Mouse (Mus musculus) layer of hippocampus, postnatal 25 days (tissue): Measurements from ENCODE around the gene Dcaf8. TPM values are rescaled to one million over a fixed set of nuclear protein-coding genes. Genes with fewer than 3 reads are reported as not detected.
"Not testable (repeated sequence)": the region's sequence is repeated elsewhere in the genome, so short reads cannot be mapped to it uniquely, and the experiment has no call there.

Experiments used
- DNase-seq, 2 experiments: peaks; one replicate each; pipeline ENCODE4 v3.0.0; 2022; ENCODE audit warnings: mixed read lengths in 2 of 2, low spot score in 1 of 2; ENCODE audit errors: extremely low spot score in 1 of 2
- total RNA-seq, 2 experiments: library from RNA; stranded (reverse); gene quantifications; 2 replicates each; pipeline ENCODE4 v1.2.3; 2021

Gene Dcaf8
- total RNA-seq, 2 experiments from 2014 or later, result 107 to 115 TPM

DNA sequence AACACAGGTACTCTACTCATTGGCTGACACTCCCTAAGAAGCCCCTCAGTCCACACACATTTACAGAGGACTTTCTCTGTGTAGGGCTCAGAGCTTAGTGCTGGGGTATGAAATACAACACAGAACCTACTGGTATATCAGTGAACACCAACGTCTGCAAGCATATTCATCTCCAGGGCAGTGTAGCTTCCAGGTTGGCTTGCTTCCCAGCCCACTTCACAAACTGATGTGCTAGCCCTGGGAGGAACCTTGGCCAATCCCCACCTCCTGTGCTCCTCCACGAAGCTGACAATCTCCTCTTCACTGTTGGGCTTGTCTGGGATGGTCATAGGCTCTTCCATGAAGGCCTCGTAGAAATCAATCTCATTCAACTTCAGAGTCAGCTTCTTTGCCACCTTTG lies 66.9 kb downstream of the Dcaf8 start:
- no peak for DNase-seq

- DNase-seq, result peak; percentile 96
Observed at GRCm38 (mm10) chr1:172217148-172217547, 69.3 kb downstream of the Dcaf8 start.

- no peak for DNase-seq
Observed at GRCm38 (mm10) chr1:172218164-172218910, 70.5 kb downstream of the Dcaf8 start.

DNA sequence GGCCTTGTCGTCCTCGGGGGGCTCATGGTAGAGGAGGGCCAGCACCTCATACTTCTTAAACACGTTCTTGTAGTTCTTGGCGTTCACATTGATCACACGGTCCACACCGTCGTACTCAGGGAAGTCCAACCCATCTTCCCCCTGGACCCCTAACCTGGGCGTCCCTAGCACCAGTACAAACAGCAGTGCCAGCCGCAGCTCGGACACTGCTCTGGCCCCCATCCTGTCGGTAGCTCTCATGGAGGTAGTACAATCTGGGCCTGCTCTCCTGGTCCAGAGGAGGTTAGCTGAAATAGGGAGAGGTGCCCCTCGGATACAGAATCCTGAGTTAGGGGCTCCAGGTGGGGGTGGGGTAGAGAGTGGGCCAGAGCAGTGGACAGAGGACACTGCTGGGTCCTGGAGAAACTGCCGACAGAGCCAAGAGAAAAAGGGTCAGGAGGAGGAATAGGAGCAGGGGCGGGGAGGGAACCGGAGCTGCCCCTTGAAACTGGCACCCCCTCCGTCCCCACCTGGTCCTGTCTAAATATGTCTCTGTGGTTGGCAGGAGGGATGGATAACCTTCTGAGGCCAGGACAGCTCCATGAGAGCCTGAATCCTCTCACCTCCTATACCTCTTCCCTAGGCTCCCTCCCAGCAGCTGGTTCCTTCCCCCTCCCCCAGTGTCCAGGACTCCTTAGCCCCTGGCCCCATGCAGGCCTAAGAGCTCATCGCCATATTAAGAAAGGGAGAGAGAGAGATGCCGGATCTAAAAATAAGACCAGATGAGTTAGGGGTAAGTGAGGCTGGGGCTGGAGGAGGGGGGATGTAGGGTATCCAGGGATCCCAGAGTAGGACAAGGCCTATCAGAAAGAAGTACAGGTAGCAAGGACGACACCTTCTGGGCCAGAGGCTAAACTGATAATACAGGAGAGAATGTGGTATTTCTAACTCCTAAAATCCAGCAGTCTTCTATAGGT lies 71.8 kb downstream of the Dcaf8 start, which contains the start of gene Casq1:
TSS of gene Casq1 (minus strand) at position 418 of the 956 bp plus-strand sequence.
- no peak for DNase-seq

DNA sequence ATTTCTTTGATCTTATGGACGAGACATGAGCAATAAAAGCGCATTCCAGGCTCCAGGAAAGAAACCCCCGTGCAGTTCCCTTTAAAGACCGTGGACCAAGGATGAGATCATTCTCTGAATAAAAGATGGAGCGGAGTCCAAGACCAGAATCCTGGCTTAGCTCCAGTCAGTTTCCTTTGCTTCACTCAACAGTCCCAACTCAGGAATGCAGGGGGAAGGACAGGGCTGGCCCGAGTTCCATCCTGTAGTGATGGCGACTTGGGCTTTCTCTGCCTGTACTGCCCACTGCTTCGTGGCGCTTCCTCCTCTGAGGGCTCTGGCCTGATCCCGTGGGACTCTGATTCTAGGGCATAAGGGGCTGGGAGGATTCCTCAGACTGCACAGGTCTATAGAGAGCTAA lies 72.5 kb downstream of the Dcaf8 start:
- DNase-seq, result no peak

DNA sequence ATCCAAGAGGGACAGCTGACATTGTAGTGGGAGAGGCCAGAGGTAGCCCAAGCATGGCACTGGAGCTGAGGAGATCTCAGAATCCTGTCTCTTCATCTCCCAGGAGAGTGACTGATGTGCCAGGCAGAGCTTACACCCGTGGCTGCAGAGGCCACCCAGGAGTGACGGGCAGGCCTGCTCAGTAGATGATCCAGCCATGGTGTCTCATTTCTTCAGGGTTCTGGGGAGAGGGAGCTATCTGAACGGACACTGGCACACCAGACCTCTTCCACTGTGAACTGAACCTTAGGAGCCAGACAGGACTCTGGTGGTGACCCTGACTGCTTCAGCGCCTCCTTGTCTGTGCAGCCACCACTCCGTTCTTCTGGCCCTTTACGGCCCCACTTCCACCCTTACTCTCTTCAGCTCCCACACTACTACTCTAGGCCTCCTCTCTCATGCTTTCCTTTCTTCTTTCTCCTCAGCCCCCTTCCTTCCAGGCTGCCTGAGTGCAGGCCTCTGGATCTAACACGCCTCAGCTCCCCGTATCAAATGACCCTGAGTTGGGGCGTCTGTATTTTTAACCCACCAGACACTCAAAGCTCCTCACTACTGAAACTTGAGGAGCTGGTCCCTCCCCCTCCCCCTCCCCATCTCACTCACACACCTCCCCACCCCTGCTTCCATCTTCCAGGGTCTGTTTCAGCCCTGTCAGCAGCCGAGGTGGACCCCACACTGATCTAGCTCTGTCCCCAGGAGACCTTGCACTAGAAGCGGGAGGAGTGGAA lies 73.6 kb downstream of the Dcaf8 start:
- DNase-seq, result no peak

DNA sequence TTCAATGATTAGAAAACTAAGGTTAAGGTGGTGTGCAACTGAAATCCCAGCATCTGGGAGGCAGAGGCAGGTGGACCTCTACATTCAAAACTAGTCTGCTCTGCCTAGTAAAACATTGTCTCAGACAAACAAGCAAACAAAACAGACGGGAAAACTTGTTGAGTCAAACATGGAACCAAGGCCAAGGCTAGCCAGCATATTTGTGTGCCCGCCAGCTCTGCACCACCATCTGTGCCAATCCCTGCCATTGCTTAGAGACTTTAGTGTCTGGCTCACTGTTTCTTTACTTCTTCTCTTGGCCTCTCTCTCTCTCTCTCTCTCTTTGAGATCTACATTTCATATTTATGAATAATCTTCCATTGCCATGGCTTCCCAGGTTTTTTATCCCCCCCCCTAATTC lies 80.3 kb downstream of the Dcaf8 start:
- DNase-seq, result no peak

GRCm38 (mm10) chr1:172229215-172229614 lies 81.3 kb downstream of the Dcaf8 start:
- no peak for DNase-seq

DNA sequence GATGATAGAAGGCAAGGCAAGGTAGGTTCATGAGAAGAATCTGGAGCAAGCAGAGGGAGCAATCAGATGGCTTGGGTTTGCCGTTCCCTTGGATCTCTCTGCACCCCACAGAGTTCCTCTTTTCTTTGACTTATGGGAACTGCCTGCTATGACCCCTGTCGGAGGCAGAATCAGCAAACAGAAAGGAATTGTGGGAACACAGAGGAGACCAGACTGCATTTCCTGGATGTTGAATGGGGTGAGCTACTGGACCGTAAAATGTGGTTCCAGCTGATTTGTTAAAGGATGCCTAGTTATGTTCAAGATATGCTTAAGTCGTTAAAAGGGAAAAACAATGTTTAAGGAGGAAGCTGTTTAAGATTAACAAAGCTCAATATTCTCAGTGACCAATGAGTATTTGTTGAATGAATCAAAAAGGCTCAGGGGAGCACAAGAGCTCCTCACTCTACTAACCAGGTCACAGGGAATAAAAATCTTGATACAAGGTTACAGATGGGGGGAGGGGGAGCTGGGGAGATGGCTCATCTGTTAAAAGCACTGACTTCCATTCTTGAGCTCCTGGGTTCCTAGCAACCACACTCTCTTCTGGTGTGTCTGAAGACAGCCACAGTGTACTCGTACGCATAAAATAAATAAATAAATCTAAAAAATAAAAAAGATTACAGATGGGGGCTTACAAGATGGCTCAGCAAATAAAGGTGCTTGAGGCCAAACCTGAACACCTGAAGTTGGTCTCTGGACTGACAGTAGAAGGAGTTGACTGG lies 93.2 kb downstream of the Dcaf8 start:
- no peak for DNase-seq

DNA sequence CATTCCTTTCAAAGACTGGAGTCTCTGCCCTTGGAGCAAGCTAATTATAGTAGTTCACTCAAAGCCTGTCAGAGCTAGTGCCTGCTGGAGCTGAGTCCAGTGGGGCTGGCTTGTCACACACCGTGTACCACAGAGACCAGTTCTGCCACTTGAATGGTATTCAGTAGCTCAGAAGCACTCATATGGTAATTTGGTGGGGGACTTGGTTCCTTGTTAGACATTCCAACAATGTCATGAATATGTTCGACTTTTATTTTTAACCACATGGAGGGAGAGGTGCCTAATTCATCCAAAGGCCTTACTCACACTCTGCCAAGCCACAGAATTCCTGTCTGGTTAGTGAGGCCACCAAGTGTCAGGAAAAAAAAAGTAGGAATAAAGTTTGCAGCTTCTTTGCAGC lies 94.5 kb downstream of the Dcaf8 start:
- DNase-seq, result no peak

DNA sequence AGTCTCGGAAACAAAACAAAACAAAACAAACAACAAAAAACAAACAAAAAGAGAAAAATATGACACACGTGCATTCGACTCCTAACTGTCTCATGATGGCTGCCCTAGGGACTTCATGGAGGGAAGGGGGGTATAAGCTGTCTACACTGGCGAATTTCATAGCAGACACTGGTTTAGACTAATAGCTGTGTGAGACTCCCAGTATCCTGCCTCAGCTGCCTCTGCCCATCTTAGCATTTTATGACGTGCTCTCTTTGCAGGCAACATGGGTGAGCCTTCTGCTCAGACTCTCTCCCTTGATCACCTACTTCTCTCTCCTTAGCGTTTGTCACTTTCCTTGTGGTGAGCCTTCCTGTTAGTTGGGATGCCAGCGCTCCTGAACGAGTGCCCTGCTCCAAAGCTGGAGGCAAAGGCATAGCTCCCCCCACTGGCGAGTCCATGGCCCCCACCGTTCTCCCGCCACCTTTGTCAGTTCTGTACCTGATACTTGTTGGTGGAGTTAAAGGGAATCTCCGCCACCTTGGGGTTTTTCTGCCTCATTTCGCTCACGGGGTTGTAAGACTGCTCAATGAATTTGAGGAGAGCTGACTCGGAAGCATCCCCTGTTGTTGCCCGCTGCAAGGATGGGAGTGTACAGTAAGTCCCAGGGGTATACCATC lies 95.8 kb downstream of the Dcaf8 start:
- DNase-seq, result peak in 1 of 2 experiments; percentile 27

DNA sequence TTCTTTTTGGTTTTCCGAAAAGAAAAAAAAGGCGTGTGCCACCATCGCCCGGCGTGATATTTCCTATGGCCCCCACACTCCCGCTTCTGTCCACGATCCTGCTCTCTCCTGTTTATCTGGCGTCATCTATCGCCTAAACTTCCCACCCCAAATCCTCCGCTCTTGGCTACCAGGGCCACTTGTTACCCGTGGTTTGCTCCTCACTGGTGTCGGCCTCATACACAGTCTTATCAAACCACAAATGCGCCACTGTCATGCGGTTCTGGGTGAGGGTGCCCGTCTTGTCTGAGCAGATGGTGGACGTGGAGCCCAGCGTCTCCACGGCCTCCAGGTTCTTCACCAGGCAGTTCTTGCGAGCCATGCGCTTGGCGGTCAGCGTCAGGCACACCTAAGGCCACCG lies 96.8 kb downstream of the Dcaf8 start:
- DNase-seq, result not testable (repeated sequence)

Other genes with a start within 250 kb of the Dcaf8 start
- gene Slamf6, start 230.6 kb upstream of the Dcaf8 start, total RNA-seq, result not detected
- 10 to 100 TPM; 15.9 to 18.3 TPM for gene Vangl2, start 119.6 kb upstream of the Dcaf8 start, total RNA-seq
- 1 to 10 TPM; 1.3 to 1.6 TPM for gene Nhlh1, start 90.5 kb upstream of the Dcaf8 start, total RNA-seq
- 100 to 1,000 TPM; 148 to 149 TPM for gene Copa, start 65.6 kb upstream of the Dcaf8 start, total RNA-seq
- 10 to 100 TPM; 59.5 to 63.2 TPM for gene Ncstn, start 65.3 kb upstream of the Dcaf8 start, total RNA-seq
- gene Pex19, start 21.3 kb upstream of the Dcaf8 start, total RNA-seq, result 100 to 1,000 TPM in 1 of 2 experiments, 10 to 100 TPM in 1; 99.8 to 101 TPM
- gene Pea15a, start 58.7 kb downstream of the Dcaf8 start, total RNA-seq, result 100 to 1,000 TPM; 395 to 445 TPM
- under 1 TPM; 0.49 to 0.52 TPM for gene Casq1, start 71.8 kb downstream of the Dcaf8 start, total RNA-seq
- gene Atp1a4, start 110.3 kb downstream of the Dcaf8 start, total RNA-seq, result not detected
- 100 to 1,000 TPM; 253 to 278 TPM for gene Igsf8, start 113.6 kb downstream of the Dcaf8 start, total RNA-seq
- 100 to 1,000 TPM; 592 to 599 TPM for gene Atp1a2, start 150.0 kb downstream of the Dcaf8 start, total RNA-seq
- 10 to 100 TPM; 59.0 to 68.9 TPM for gene Kcnj9, start 181.2 kb downstream of the Dcaf8 start, total RNA-seq
- gene Kcnj10, start 193.1 kb downstream of the Dcaf8 start, total RNA-seq, result 10 to 100 TPM; 84.0 to 88.1 TPM
- 1 to 10 TPM; 8.6 to 8.9 TPM for gene Pigm, start 228.5 kb downstream of the Dcaf8 start, total RNA-seq